Mouse (Mus musculus) embryo, embryonic 11.5 days (tissue): ENCODE results near the gene Pak2.
"Not testable (repeated sequence)": the region's sequence is repeated elsewhere in the genome, so short reads cannot be mapped to it uniquely, and the experiment has no call there.

Experiments used
- DNase-seq: peaks from one replicate; pipeline ENCODE4 v3.0.0-alpha.2; 2012; ENCODE audit warnings: low read depth, low spot score

Pak2 gene

DNA sequence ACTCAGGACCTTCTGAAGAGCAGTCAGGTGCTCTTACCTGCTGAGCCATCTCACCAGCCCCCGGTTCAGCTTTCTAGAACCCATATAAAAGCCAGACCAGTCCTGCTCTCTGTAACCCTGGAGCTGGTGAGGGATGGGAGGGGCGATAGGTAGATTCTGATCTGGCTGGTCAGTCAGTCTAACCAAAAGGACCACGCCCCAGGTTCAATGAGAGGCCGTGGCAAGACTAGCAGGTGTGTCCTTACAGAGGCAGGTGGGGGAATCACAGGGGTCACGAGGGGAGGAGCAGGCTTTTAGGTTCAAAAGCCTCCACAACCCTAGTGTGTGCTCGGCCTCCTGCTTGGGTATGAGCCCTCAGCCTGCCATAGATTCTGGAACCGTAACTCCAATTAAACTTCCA lies 12.3 kb upstream of the Pak2 start:
- DNase-seq: no peak

DNA sequence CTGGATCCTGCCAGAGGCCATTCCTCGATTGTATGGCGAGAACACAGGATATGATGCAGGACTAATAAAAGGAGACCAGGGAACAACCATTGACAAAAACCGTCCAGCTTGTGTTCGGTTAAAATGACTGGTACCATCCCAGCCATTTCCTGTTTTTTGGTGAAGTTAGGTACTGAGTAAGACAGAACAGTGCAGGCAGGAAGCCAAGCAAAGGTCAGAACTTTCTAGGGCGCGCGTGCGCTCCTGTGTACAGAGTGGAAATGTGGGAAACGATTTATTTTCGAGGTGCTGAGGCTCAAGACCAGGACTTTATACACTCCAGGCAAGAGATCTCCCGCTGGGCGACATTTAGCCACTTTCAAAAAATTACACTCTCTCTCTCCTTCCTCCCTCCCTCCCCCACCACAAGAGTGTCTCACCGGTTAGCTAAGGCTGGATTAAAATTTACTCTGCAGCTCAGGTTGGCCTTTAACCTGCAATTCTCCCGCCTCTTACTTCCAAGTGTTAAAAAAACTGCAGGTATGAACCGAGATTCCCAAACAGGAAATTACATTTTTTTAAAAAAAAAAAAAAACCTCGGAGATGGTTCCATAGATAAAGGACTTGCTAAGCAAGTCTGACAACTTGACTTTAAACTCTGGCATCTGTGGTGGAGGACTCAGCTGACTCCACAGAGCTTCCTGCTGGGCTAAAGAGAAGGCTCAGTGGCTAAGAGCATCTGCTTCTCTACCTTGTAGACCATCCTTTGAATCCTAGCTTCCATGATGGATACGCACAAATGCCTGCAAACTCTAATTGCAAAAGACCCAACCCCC lies 8.7 kb upstream of the Pak2 start:
- no peak for DNase-seq

DNA sequence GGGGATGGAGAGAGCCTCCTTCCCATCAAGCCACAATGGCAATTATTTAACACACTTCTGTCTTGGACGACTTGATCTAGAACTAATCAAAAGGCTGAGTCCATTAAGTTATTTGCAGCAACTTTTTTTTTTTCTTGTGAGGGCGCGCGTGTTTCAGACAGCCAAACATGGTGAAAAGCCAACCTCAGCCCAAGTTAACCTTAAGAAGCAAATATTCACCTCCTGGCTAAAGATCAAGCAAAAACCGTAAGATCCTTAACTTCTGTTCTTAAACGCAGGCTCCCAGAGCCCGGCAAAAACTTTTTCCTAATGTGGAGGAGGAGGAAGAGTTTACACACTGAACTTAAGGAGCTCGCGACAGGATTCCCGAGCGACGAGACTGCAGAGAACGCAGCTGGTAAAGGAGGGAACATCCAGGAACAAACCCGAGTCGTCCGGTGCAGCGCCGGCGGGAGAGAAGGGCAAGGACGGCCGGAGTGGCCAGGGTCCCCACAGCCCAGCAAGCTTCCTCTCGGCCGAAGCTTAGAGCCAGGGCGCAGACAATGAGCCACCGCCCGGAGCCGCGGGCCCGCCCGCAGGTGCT lies 643 bp downstream of the Pak2 start:
- DNase-seq: peak; percentile 43

DNA sequence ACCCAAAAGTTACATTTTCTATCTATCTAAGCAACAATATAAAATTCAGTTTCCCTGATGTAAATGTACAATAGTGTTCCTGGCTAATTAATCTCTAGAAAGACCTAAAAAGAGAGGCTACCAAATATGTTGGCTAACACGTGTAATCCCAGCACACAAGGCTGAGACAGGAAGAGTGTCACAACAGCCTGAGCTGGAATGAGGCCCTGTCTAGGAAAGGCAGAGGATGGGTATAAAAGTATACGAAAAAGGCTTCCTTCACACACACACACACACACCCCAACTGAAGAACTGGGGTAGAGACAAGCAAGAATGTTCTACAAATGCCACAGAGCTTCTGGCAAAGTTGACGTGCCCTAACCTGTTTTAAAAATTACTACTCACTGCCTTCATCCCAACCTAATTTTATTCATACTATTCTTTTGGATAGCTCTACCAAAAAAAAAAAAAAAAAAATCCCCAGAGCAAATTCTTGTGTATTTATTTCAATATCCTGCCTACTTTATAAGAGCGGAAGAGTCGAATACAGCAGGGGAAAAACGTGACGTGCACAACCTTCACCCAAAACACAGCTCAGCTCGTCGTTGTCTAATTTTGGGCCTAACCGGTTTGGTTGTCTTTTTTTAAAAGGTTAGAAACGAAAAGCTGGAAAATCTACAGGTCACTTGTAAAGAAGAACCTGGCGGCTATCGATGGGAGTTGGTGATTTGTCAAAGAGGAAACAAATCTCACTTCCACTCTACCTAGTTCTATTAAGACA lies 1.3 kb downstream of the Pak2 start:
- DNase-seq: no peak

DNA sequence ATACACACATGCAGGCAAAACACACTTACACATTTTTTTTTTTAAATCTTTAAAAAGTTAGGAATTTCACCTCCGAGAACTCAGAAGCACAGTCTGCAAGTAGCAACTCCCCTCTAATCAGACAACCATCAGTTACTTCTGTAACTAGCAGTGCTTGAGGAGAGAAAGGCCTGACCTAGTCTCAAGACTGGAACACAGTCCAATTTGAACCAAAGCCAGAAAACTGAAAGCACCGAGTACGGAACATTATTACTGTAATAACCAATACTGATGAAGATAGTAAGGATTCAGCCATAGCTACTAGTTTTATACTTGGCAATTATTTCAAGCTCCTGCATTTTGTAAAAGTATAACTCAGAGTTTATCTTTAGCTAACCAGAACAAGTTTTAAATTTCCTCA lies 2.7 kb downstream of the Pak2 start:
- no peak for DNase-seq

DNA sequence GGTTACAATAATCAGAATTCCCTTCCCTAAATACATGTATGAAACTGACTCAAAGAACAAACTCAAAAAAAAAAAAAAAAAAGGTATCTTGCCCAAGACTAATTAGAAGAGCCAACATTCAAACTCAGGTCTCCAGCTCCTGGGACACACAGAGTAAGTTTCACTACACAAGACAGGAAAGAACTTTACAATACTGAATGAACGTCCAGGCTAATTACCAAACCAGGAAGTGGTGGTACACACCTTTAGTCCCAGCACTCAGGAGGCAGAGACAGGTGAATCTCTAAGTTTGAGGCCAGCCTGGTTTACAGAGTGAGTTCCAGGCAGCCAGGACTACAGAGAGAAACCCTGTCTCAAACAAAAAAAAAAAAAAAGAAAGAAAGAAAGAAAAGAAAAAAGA lies 3.4 kb downstream of the Pak2 start:
- no peak for DNase-seq

DNA sequence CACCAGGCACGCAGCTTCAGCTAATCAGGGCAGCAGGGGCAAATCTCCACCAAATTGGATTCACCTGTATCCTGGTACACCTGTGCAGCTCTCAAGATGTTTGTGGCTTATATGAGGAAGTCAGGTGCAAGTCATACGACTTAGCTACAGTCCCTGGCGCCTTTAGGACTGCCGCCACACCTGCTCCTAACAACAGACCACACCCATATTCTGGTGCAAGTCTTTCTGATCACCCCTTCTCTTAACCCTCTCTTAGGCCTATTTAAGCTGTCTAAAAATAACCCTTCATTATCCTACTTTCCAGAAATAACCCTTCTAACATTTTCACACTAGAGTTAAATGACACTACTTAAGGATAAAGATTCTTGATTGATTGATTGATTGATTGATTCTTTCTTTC lies 9.1 kb downstream of the Pak2 start:
- not testable (repeated sequence) for DNase-seq

DNA sequence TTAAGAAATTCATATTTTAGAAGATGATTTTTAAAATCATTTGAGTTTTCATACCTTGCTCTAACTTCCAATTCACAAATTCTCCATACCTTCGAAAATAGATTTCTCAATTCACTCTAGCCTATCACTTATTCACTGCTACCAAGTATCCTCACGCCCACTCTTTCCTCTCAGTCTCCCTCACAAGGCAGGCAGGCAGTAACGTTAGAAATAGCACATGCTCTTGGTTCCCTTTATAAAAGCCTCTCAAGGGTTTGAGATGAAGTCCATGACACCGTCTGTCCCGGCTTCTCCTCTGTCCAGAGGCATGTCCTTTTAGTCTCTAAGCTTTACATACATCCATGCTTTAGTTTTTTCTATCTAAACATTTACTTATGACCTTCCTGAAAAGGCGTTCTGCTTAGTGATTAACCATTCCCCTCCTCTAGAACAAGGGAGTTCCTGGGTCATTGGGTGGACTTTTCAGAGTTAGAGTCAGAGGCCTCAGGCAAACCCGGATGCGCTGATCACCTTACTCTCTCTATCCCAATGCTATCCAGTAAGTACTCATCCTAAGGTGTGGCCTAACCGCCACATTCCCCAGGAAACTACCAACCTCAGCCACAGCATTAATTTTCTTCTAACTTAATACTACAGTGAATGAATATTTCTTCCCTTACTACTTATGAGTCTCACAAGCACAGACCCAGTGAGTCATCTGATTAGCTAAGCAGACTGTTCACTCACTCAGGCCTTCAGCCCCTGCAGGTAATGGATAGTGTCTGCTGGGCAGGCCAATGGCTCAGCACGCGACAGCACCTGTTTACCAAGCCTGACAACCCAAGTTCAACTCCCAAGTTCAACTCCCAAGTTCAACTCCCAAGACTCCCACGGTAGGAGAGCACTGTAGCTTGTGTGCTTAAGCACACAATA lies 10.5 kb downstream of the Pak2 start:
- no peak for DNase-seq

DNA sequence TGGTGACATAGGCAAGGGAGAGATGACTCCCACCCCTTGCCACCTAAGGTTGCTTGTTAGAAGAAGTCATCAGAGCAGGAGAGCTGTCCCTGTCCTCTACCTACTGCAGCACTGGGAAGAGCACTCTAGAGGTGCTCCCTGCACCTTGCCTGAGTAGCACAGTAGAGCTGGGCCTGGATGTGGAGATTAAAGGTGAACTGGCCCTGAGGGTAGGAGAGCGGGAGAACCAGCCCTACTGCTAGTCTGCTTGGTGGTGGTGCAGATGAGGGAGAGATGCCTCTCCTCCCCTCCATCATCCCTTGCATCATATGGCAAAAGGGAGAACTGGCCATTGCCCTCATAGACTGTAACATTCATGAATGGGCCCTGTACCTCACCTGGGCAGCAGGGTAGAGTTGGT lies 12.2 kb downstream of the Pak2 start:
- no peak for DNase-seq

DNA sequence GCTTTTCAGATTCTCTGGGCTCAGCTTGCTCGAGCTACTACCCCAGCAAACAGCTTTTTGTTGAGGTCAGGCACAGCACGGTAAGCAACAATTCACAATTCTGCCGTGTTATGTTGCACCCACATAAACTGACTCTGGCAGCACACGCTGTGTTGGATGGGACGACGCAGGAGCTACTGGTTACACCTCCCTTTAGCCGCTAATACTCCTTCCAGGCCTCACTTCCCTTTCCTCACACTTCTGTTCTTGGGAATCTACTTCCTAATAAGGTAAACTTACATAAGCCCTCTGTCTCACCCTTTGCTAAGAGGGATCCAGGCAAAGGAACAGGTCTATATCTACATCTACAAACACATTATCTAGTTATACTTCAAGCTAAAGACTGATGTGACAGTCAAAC lies 15.2 kb downstream of the Pak2 start:
- DNase-seq: no peak

DNA sequence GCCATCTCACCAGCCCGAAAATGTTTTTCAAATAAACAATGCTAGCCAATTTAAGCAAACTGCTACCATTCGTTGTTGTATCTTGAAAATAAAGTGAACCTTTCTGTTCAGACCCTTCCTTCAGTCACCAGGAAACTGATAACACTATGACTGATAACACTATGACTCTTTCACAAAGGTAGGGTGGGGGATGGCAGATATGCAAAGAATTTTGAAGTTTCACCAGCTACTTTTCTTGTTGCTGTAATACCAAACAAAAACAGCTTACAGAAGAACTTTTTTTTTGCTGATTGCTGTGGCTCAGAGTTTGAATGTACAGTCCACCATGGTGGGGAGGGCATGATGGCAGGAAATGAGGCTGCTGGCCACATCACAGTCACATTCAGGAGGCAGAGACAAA lies 16.9 kb downstream of the Pak2 start:
- no peak for DNase-seq

DNA sequence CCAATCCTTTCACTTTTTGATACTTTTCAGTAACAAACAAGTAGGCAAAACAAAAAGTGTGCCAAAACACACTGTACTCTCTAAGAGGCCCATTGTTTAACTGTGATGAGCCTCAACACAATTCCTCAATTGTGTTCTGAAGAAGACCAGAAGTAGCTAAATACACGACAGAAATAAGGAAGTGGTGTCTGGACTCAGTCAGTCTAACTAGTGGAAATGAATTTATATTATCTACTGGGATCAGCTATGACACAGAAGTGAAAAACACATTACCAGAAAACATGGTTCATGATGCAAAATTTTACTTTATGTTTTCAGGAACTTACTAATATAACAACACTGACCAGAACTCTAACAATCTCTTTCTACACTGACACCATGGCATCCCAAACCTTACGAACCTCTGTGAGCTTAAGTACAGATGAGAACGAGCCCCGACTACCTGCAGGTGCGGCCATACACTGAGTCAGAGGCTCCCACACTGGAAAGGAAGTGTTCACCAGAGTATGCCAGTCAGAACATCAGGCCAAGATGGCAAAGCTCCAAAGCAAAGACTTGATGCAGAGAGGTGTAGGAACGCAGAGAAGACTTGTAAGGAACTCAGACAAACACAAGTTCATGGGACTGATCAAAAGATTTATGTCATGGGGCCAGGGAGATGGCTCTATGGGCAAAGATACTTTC lies 19.2 kb downstream of the Pak2 start:
- no peak for DNase-seq

DNA sequence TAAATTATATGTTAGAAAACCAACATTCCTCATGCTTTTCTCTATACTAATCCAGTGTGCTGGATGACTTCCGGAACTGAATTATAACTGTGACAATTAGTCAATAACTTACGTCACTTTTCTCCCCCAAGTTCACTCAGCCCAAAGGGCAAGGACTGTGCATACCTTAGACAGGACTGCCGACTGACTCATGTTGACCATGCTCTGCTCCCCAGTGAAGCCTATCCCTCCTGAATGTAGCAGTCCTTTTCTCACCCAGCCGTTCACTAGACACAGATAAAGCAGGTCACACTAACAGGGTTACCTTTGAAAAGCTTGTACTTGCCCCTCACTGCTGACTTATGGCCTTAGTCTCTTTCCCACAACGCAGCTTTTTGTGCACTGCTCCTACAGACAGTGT lies 20.3 kb downstream of the Pak2 start:
- DNase-seq: no peak

DNA sequence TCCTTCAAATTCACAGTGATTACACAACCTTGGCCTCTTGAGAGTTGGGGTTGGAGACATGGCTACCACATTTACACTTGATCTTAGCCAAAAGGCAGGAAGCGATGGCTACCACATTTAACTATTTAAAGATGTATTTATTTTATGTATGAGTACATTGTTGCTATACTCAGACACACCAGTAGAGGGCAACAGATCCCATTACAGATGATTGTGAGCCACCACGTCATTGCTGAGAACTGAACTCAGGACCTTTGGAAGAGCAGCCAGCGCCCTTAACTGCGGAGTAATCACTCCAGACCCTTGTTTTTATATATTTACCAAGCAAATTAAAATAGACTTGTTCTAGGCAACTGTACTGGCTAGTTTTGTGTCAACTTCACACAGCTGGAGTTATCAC lies 36.8 kb downstream of the Pak2 start:
- no peak for DNase-seq

DNA sequence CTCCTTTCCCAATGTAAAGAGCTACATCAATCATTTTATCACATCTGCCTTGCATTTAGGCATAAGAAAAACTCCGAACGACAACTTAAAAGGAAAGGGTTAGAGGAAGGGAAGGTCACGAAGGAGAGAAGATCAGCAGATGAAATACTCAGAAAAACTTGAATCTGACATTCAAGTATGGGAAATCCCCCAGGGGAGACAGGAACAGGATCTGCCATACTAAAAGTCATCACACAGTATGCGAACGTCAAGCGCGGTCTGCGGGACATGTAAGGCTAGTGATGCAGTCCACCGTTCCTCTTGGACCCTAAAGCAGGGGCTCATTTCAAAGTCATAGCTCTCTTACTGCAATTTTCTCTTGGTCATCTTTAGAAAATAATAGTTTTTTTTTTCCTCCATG lies 59.5 kb downstream of the Pak2 start:
- no peak for DNase-seq

DNA sequence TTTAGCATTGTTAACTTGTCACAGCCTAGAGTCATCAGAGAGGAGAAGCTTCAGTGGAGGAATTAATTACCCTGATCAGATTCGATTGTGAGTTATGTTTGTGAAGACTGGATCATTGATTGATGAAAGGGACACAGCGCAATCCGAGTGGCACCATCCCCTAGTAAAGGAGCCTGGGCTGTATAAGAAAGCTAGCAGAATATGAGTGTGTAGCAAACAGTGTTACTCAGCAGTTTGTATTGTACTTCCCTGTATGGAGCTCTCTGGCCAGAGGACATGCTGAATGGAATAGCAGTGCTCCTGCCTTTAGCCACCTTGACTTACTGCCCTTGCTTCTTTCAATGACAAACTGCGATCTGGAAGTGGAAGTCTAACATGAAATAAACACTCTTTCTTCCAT lies 68.8 kb downstream of the Pak2 start:
- DNase-seq: no peak

DNA sequence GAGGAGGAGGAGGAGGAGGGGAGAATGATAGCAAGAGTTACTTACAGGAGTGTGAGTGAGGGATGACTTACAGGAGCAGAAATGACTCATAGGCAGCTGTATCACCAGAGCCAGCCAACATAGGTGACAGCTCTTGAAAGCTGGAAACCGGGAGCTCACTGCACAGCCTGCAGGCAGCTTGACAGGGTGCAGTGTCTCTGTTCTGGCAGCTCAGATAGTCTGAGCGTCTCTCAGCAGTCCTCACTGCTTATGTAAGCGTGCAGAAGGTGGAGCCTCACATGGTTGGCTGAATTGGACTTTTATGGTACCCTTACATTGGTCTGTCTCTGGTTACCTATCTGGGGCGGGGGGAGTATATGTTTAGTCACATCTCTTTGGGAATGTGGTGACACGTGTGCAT lies 69.2 kb downstream of the Pak2 start:
- DNase-seq: no peak

DNA sequence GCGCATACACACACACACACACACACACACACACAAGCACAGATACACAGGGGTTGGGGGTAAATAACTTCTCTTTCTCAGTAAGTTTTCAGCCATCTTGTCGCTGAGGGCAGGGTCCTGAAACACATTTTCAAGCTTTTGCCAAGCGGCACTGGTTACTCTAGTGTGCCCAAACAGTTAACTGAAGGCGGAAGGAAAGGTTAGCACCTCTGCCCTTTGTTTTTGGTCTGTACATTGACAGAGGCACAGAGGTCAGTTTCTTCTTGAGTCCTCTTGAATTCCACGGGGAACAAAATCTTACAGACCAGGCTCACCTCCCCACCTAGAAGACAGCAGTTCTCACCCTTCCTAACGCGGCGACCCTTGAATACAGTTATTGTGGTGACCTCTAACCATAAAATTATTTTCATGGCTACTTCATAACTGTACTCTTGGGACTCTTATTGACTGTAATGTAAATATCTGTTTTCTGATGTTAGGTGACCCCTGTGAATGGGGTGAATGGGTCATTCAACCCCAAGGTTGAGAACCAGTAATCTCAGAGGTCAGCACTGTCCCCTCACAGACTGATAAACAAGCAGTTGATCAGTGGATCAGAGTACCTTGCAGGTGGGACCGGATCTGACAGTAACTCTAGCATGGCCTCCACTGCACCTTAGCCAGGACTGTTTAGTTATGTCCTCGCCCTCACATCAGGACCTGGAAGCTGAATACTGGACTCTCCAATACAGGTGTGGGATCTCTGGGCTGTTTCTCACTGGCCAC lies 70.4 kb downstream of the Pak2 start:
- DNase-seq: no peak

DNA sequence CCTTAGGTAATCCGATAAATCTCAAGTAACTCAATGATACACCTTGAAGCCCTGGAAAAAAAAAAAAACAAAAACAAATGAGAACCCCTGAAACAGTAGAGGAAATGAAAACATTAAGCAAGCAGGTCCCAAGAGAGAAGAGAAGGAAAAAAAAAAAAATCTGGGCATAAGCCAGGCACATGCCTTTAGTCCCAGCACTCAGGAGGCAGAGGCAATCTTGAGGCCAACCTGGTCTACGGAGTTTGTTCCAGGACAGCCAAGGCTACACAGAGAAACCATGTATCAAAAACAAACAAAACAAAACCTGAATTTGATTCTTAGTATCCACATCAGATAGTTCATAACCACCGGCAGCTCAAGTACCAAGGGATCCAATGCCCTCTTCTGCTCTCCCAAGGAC lies 74.4 kb downstream of the Pak2 start:
- DNase-seq: no peak
